Mouse (Mus musculus) CH12.LX (cell line): ENCODE results near the gene Lix1l. TPM values are rescaled to one million over a fixed set of nuclear protein-coding genes. Genes with fewer than 3 reads are reported as not detected.

Experiments
- DNase-seq: peaks from one replicate; pipeline ENCODE4 v3.0.0-alpha.2; 2013; ENCODE audit errors: extremely low read depth
- H3K27ac ChIP-seq: 2 replicates; pipeline ENCODE4 v1.5.1; 2012; ENCODE audit warnings: low read depth, mild to moderate bottlenecking, control low read depth, moderate library complexity; ENCODE audit not compliant: insufficient read depth
- H3K27me3 ChIP-seq: replicated peaks from 2 replicates; pipeline ENCODE3; 2012; ENCODE audit warnings: inconsistent platforms
- H3K36me3 ChIP-seq, 2 experiments: replicated peaks in 1 of 2; 2 replicates each; pipeline versions ENCODE3 to v1.6.1; 2012; ENCODE audit warnings: inconsistent platforms in 1 of 2, low read length in 1 of 2, mild to moderate bottlenecking in 1 of 2, mixed read lengths in 1 of 2, moderate library complexity in 1 of 2; ENCODE audit not compliant: control insufficient read depth in 1 of 2, insufficient read depth in 1 of 2
- H3K4me1 ChIP-seq, 2 experiments: 2 replicates each; pipeline ENCODE4 v1.6.1; 2012; ENCODE audit warnings: inconsistent platforms in 1 of 2, moderate library complexity in 1 of 2; ENCODE audit not compliant: insufficient read depth in 2 of 2, control insufficient read depth in 1 of 2
- H3K4me2 ChIP-seq: 2 replicates; pipeline ENCODE4 v1.6.1; 2012; ENCODE audit warnings: low read depth, mild to moderate bottlenecking, control low read depth; ENCODE audit not compliant: poor library complexity, insufficient read depth, severe bottlenecking
- H3K4me3 ChIP-seq, 3 experiments: fragments of 150-350 bp in 1 of 3; sonication (generic) in 1 of 3; replicated peaks in 1 of 3; 2 replicates each; pipeline versions ENCODE3 to v1.5.1; 2011 to 2012; ENCODE audit warnings: low read depth in 2 of 3, low read length in 2 of 3, mild to moderate bottlenecking in 2 of 3, moderate library complexity in 2 of 3, control low read depth in 1 of 3, improper control_type of control experiment in 1 of 3, inconsistent platforms in 1 of 3, mixed read lengths in 1 of 3; ENCODE audit not compliant: poor library complexity in 1 of 3
- H3K79me2 ChIP-seq: replicated peaks from 2 replicates; pipeline ENCODE4 v1.6.1; 2012; ENCODE audit warnings: mild to moderate bottlenecking, moderate library complexity; ENCODE audit not compliant: control insufficient read depth, poor library complexity, insufficient read depth, severe bottlenecking; ENCODE audit errors: extremely low read depth
- H3K9ac ChIP-seq: 2 replicates; pipeline ENCODE4 v1.6.1; 2012; ENCODE audit warnings: low read depth, mild to moderate bottlenecking, control low read depth, moderate library complexity; ENCODE audit not compliant: insufficient read depth
- H3K9me3 ChIP-seq: replicated peaks from 2 replicates; pipeline ENCODE3; 2012; ENCODE audit warnings: low read length, inconsistent platforms, mixed read lengths
- BHLHE40 ChIP-seq: IDR thresholded peaks from 2 replicates; pipeline ENCODE4 v1.6.1; 2011; ENCODE audit warnings: mild to moderate bottlenecking, low read depth, low read length, improper control_type of control experiment
- CHD2 ChIP-seq: IDR thresholded peaks from 2 replicates; pipeline ENCODE4 v1.6.1; 2011; ENCODE audit warnings: low read length, improper control_type of control experiment
- CTCF ChIP-seq, 2 experiments: IDR thresholded peaks in 1 of 2; conservative IDR thresholded peaks in 1 of 2; 2 replicates each; pipeline ENCODE4 v1.5.1; 2011 to 2012; ENCODE audit warnings: low read depth in 2 of 2, low read length in 2 of 2, improper control_type of control experiment in 1 of 2, inconsistent platforms in 1 of 2, mild to moderate bottlenecking in 1 of 2, moderate library complexity in 1 of 2
- E2F4 ChIP-seq: IDR thresholded peaks from 2 replicates; pipeline ENCODE4 v1.6.1; 2011; ENCODE audit warnings: low read depth, low read length, improper control_type of control experiment; ENCODE audit not compliant: insufficient replicate concordance
- ELF1 ChIP-seq: IDR thresholded peaks from 2 replicates; pipeline ENCODE4 v1.6.1; 2014; ENCODE audit warnings: low read depth, mild to moderate bottlenecking, inconsistent platforms, low read length, improper control_type of control experiment
- EP300 ChIP-seq: IDR thresholded peaks from 2 replicates; pipeline ENCODE4 v1.6.1; 2011; ENCODE audit warnings: low read length, improper control_type of control experiment
- ETS1 ChIP-seq: conservative IDR thresholded peaks from 2 replicates; pipeline ENCODE4 v1.6.1; 2012; ENCODE audit warnings: low read depth, mild to moderate bottlenecking, inconsistent platforms, low read length, improper control_type of control experiment, moderate library complexity
- GABPA ChIP-seq: IDR thresholded peaks from 2 replicates; pipeline ENCODE4 v1.6.1; 2012; ENCODE audit warnings: low read depth, low read length, improper control_type of control experiment, inconsistent platforms; ENCODE audit not compliant: insufficient replicate concordance
- IRF4 ChIP-seq: IDR thresholded peaks from 2 replicates; pipeline ENCODE4 v1.6.1; 2014; ENCODE audit warnings: low read depth, mild to moderate bottlenecking, inconsistent platforms, low read length, improper control_type of control experiment
- JUND ChIP-seq: conservative IDR thresholded peaks from 2 replicates; pipeline ENCODE4 v1.6.1; 2011; ENCODE audit warnings: low read depth, low read length, improper control_type of control experiment
- MAFK ChIP-seq: IDR thresholded peaks from 2 replicates; pipeline ENCODE4 v1.6.1; 2011; ENCODE audit warnings: low read length, improper control_type of control experiment; ENCODE audit not compliant: insufficient replicate concordance
- MAX ChIP-seq: IDR thresholded peaks from 2 replicates; pipeline ENCODE4 v1.6.1; 2011; ENCODE audit warnings: low read length, improper control_type of control experiment
- MAZ ChIP-seq: IDR thresholded peaks from 2 replicates; pipeline ENCODE4 v1.6.1; 2012; ENCODE audit warnings: low read depth, mild to moderate bottlenecking, inconsistent platforms, low read length, improper control_type of control experiment, moderate library complexity
- MEF2A ChIP-seq: IDR thresholded peaks from 2 replicates; pipeline ENCODE4 v1.6.1; 2014; ENCODE audit warnings: low read depth, mild to moderate bottlenecking, inconsistent platforms, low read length, improper control_type of control experiment, borderline replicate concordance
- MXI1 ChIP-seq: IDR thresholded peaks from 2 replicates; pipeline ENCODE4 v1.6.1; 2011; ENCODE audit warnings: mild to moderate bottlenecking, low read depth, low read length, improper control_type of control experiment
- MYC ChIP-seq: IDR thresholded peaks from 2 replicates; pipeline ENCODE4 v1.6.1; 2011; ENCODE audit warnings: low read depth, mild to moderate bottlenecking, improper control_type of control experiment, low read length
- NRF1 ChIP-seq: IDR thresholded peaks from 2 replicates; pipeline ENCODE4 v1.6.1; 2014; ENCODE audit warnings: low read depth, mild to moderate bottlenecking, inconsistent platforms, low read length, improper control_type of control experiment, moderate library complexity
- PAX5 ChIP-seq: IDR thresholded peaks from 2 replicates; pipeline ENCODE4 v1.6.1; 2012; ENCODE audit warnings: low read length, inconsistent platforms, mixed read lengths
- SMC3 ChIP-seq: IDR thresholded peaks from 2 replicates; pipeline ENCODE4 v1.6.1; 2011; ENCODE audit warnings: low read depth, low read length, improper control_type of control experiment
- TCF12 ChIP-seq: IDR thresholded peaks from 2 replicates; pipeline ENCODE4 v1.6.1; 2014; ENCODE audit warnings: low read depth, mild to moderate bottlenecking, inconsistent platforms, low read length, improper control_type of control experiment
- USF1 ChIP-seq: IDR thresholded peaks from 2 replicates; pipeline ENCODE4 v1.6.1; 2014; ENCODE audit warnings: low read depth, mild to moderate bottlenecking, inconsistent platforms, low read length, improper control_type of control experiment
- USF2 ChIP-seq: conservative IDR thresholded peaks from 2 replicates; pipeline ENCODE4 v1.6.1; 2011; ENCODE audit warnings: low read depth, low read length, improper control_type of control experiment
- ZNF384 ChIP-seq: IDR thresholded peaks from 2 replicates; pipeline ENCODE4 v1.6.1; 2012; ENCODE audit warnings: low read depth, low read length, improper control_type of control experiment, inconsistent platforms
- dilution Hi-C: fragments of 300-500 bp; cut with MboI; formaldehyde crosslinking; loops from 2 replicates; pipeline ENCODE4 v1.14.3; 2020; ENCODE audit warnings: low sequenced_read_pairs; ENCODE audit not compliant: extremely low pct_unique_long_range_greater_than_20kb, extremely low pct_ligation_motif_present
- in situ Hi-C: fragments of 300-500 bp; cut with MboI; formaldehyde crosslinking; loops from 3 replicates; pipeline ENCODE4 v1.14.3; 2019; ENCODE audit warnings: low sequenced_read_pairs, low pct_ligation_motif_present, low pct_unique_long_range_greater_than_20kb, mixed read lengths
- polyA plus RNA-seq: library from polyadenylated mRNA; unstranded; fragments of >175 nt; gene quantifications from 2 replicates; pipeline ENCODE4 v1.2.1, GENCODE M21; 2012; ENCODE audit warnings: low read depth; ENCODE audit not compliant: insufficient read length
- total RNA-seq, 2 experiments: library from RNA; depleted of rRNA; stranded (reverse); fragments of 300-350 nt in 1 of 2; fragments of >200 nt in 1 of 2; gene quantifications; 2 replicates each; pipeline ENCODE4 v1.2.3; 2012 to 2014

Gene Lix1l
- total and polyA plus RNA-seq, 3 experiments: 4.0 to 4.6 (median 4.5) TPM

GRCm38 (mm10) chr3:96597435-96597891 lies 3.5 kb upstream of the Lix1l start:
- no peak overlapping the region for H3K4me3 ChIP-seq
- no peak overlapping the region for H3K9ac ChIP-seq
- TF ChIP-seq MEF2A (no peak), MAX (no peak), CHD2 (no peak), ELF1 (no peak), MYC (no peak), USF1 (no peak), TCF12 (no peak)
- TF ChIP-seq, all 38 proteins: peak for 0
- peaks cover 4 to 24% of the 10 kb centered on the region in 2 experiments; a peak in 2 of 4 replicates for H3K4me1 ChIP-seq
- no peak overlapping the region for H3K4me2 ChIP-seq
- H3K27ac ChIP-seq: no peak overlapping the region
- H3K79me2 ChIP-seq: no peaks in the 10 kb centered on the region
- H3K27me3 ChIP-seq: no peaks in the 10 kb centered on the region
- dilution Hi-C loops (no loop called here), in situ Hi-C loops (no loop called here)
- H3K36me3 ChIP-seq: peaks cover 0 to 6% of the 10 kb centered on the region in 2 experiments
- peaks cover 14% of the 10 kb centered on the region for H3K9me3 ChIP-seq
- DNase-seq: no peak

DNA sequence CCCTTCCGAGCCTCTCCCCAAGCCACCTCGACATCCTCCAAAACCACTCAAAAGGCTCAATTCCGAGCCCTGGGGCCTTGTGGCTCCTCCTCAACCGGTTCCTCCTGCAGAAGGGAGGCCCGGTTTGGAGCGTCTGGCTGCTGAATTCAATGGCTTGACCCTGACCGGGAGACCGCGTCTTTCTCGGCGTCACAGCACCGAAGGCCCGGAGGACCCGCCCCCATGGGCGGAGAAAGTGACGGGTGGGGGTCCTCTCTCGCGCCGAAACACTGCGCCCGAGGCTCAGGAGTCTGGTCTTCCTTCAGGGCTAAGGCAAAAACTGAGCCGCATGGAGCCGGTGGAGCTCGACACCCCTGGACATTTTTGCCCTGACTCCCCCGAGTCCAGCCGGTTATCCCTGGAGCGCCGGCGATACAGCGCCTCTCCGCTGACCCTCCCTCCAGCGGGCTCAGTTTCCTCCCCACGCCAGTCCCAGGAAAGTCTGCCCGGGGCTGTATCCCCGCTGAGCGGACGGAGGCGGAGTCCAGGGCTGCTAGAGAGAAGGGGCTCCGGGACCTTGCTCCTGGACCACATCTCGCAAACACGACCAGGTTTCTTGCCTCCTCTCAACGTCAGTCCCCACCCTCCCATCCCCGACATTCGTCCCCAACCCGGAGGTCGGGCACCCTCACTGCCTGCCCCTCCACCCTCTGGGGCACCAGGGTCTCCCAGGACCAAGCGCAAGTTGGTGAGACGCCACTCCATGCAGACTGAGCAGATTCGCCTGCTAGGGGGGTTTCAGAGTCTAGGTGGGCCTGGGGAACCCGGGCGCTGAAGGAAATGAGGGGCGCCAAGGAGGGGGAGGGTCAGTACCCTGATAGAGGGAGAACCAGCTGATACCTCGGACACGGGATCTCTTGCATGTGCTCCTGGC lies 2.5 kb upstream of the Lix1l start:
- in situ Hi-C loops: no loop called here
- no peak overlapping the region for H3K4me3 ChIP-seq
- no peak overlapping the region for H3K4me2 ChIP-seq
- H3K9me3 ChIP-seq: peaks cover 14% of the 10 kb centered on the region
- no peaks in the 10 kb centered on the region for H3K79me2 ChIP-seq
- no peak for DNase-seq
- peaks cover 0 to 8% of the 10 kb centered on the region in 2 experiments for H3K36me3 ChIP-seq
- no peak overlapping the region for H3K9ac ChIP-seq
- dilution Hi-C loops: no loop called here
- no peak for TF ChIP-seq ZNF384
- TF ChIP-seq ETS1: no peak
- no peak for TF ChIP-seq MAFK
- TF ChIP-seq IRF4: no peak
- TF ChIP-seq CHD2: no peak
- no peak for TF ChIP-seq ELF1
- no peak for TF ChIP-seq BHLHE40
- no peak for TF ChIP-seq USF2
- no peak for TF ChIP-seq NRF1
- TF ChIP-seq CTCF (conservative IDR thresholded peaks at IDR 0.05 in 1 of 2, IDR thresholded peaks at IDR 0.05 in 1 of 2; ENCODE audit: low read depth in 2 of 2, low read length in 2 of 2): no peak
- no peak for TF ChIP-seq EP300
- TF ChIP-seq USF1: no peak
- TF ChIP-seq PAX5: no peak
- no peak for TF ChIP-seq MEF2A
- no peak for TF ChIP-seq E2F4
- TF ChIP-seq MAZ: no peak
- TF ChIP-seq MXI1: no peak
- TF ChIP-seq SMC3: no peak
- TF ChIP-seq GABPA: no peak
- TF ChIP-seq JUND: no peak
- H3K4me1 ChIP-seq: peaks cover 4 to 20% of the 10 kb centered on the region in 2 experiments; a peak in 2 of 4 replicates
- no peak overlapping the region for H3K27ac ChIP-seq
- H3K27me3 ChIP-seq: no peaks in the 10 kb centered on the region
